Mouse (Mus musculus) embryonic facial prominence, embryonic 15.5 days (tissue): ENCODE measurements at regions not wholly inside any gene's neighbourhood (a gene's known extent, or its start where the extent isn't known, plus 50 kb on each side); places are given as distances from the start of the nearest gene placed in this dataset.

Experiments used
- ATAC-seq: fragments of 200-750 bp; cut with Nextera tagmentation; 2 replicates; pipeline ENCODE4 v1.8.0; 2017; ENCODE audit warnings: low read depth, moderate TSS enrichment; ENCODE audit not compliant: insufficient number of reproducible peaks, low FRiP score, low TSS enrichment
- H3K27ac ChIP-seq: fragments of 300-500 bp; sonication (generic); replicated peaks from 2 replicates; pipeline ENCODE4 v1.5.1; 2015; ENCODE audit warnings: mild to moderate bottlenecking, inconsistent platforms
- H3K27me3 ChIP-seq: fragments of 300-500 bp; sonication (generic); 2 replicates; pipeline ENCODE4 v1.6.1; 2015; ENCODE audit warnings: inconsistent platforms
- H3K36me3 ChIP-seq: fragments of 300-500 bp; sonication (generic); 2 replicates; pipeline ENCODE4 v1.6.1; 2015; ENCODE audit warnings: mild to moderate bottlenecking, inconsistent platforms
- H3K4me1 ChIP-seq: fragments of 300-500 bp; sonication (generic); 2 replicates; pipeline ENCODE4 v1.6.1; 2015; ENCODE audit warnings: inconsistent platforms
- H3K4me2 ChIP-seq: fragments of 300-500 bp; sonication (generic); replicated peaks from 2 replicates; pipeline ENCODE4 v1.6.1; 2015; ENCODE audit warnings: mild to moderate bottlenecking, inconsistent platforms
- H3K4me3 ChIP-seq: fragments of 300-500 bp; sonication (generic); replicated peaks from 2 replicates; pipeline ENCODE4 v1.5.1; 2015; ENCODE audit warnings: mild to moderate bottlenecking, inconsistent platforms
- H3K9ac ChIP-seq: fragments of 300-500 bp; sonication (generic); 2 replicates; pipeline ENCODE4 v1.6.1; 2015; ENCODE audit warnings: inconsistent platforms
- H3K9me3 ChIP-seq: fragments of 300-500 bp; sonication (generic); replicated peaks from 2 replicates; pipeline ENCODE4 v1.6.1; 2016; ENCODE audit warnings: inconsistent platforms
- WGBS: fragments of 180-500 bp; shearing (Covaris S2); methylation state at CpG from one replicate; pipeline ENCODE4 v1.1.7; 2015; 5-methylcytosine and 5-hydroxymethylcytosine counted together

DNA sequence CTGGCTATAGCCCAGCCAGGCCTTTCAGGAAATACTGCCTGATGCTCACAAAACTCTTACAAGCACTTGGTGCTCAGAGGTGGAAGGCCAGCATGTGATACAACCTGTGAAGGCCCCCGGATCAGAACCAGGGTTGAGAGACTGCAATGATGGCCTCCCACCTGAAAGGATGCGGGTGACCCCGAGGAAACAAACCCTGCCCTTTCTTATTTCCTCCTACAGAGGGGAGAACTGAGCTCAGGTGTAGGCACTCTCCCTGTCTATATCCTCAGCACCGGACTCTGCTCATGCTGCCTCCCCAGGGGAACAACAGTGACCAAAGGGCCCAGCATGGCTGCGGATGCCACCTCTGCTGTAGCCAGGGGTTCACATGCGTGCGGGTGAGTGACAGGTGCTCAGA is 393.3 kb upstream of the Mgmt start:
- H3K4me1 ChIP-seq = peaks cover 34% of the 10 kb centered on the region
- no peak overlapping the region for H3K27ac ChIP-seq
- H3K9ac ChIP-seq = no peak overlapping the region
- 91% methylated on average over 7 of the region's 7 CpGs for WGBS
- H3K27me3 ChIP-seq = peaks cover 9% of the 10 kb centered on the region; the same call in 1 of the 2 replicates
- no peak for ATAC-seq
- no peak overlapping the region for H3K4me3 ChIP-seq
- H3K4me2 ChIP-seq = no peak overlapping the region
- H3K36me3 ChIP-seq = no peaks in the 10 kb centered on the region
- no peaks in the 10 kb centered on the region for H3K9me3 ChIP-seq

DNA sequence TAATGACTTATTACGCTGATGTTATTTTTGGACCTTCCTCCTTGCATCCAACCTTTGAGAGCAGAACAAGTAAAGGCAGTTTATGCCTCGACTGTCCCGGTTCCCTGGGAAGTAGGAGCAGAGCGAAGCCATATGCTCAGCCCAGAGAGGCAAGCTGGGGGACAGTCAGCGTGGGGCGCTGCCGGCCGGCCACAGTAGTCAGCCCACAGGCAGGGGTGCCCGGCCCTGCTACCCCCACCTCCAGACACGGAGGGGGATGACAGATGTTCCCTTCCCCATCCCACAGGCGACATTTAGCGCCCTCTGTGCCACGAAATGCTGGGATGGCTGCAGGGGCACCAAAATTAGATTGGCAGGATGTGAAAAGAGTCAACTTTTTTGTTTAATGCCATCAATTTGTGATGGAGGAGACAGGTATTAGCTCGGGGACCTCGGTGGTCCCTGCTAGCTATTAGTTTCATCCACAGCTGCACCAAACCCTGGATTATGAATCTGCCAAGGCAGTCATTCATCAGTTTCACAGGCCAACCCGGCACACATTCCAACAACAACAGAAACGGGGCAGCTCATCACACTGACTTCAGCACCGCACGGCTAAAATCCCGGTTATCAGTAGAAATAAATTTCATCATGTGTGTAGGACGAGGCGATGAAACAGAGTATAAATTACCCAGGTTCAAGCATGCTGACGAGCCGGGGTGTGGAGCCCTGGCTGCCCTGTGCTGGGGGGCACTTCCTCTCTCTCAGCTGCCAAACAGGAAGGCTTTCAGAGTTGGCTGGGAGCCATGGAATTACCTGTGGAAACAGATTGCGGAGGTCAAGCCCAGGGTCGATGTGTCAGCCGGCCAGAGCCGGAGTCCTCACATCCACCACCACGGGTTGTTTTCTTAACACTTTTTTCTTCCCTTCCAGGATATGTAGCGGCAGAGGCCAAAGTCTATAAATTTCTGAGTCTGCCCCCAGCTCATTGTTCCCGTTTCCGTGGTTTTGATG is 392.3 kb upstream of the Mgmt start:
- no peak overlapping the region for H3K4me3 ChIP-seq
- H3K9ac ChIP-seq = no peak overlapping the region
- peaks cover 23% of the 10 kb centered on the region for H3K4me1 ChIP-seq
- ATAC-seq = no peak
- no peak overlapping the region for H3K4me2 ChIP-seq
- H3K36me3 ChIP-seq = no peaks in the 10 kb centered on the region
- H3K27ac ChIP-seq = no peak overlapping the region
- H3K9me3 ChIP-seq = no peaks in the 10 kb centered on the region
- 40% methylated on average over 32 of the region's 32 CpGs for WGBS
- H3K27me3 ChIP-seq = peaks cover 9% of the 10 kb centered on the region; the same call in 1 of the 2 replicates

- no peaks in the 10 kb centered on the region for H3K27me3 ChIP-seq
- H3K27ac ChIP-seq = no peak overlapping the region
- H3K9me3 ChIP-seq = no peaks in the 10 kb centered on the region
- no peaks in the 10 kb centered on the region for H3K36me3 ChIP-seq
- no peak overlapping the region for H3K9ac ChIP-seq
- H3K4me1 ChIP-seq = no peaks in the 10 kb centered on the region
- WGBS = 78% methylated on average over 6 of the region's 6 CpGs
- H3K4me3 ChIP-seq = no peak overlapping the region
- ATAC-seq = no peak
- no peak overlapping the region for H3K4me2 ChIP-seq
Observed at GRCm38 (mm10) chr7:136511389-136511788, 383.0 kb upstream of the Mgmt start.

DNA sequence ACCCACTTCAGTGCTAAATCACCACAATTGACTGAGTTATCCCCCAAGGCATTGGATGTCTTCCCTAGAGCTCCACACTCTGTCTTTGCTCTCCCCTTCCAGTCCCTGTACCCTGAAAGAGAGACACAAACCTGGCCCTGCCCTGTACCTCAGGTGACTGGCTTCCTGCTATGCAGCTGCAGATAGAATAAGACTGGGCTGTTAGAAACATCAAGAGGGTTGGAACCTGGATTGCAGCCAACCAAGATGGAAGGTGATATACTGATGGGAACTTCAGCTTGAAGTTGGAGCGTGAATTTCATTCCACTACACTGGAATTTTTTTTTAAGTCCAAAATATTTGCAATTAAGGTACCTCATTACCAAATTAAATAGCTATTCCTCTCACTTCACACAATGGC is 379.0 kb upstream of the Mgmt start:
- Histone ChIP-seq H3K27ac (no peak overlapping the region), H3K4me2 (no peak overlapping the region), H3K9ac (no peak overlapping the region), H3K4me1 (no peaks in the 10 kb centered on the region), H3K27me3 (no peaks in the 10 kb centered on the region), H3K36me3 (no peaks in the 10 kb centered on the region), H3K4me3 (no peak overlapping the region), H3K9me3 (no peaks in the 10 kb centered on the region)
- no peak for ATAC-seq
- WGBS = 53% methylated on average over 1 of the region's 1 CpGs

- ATAC-seq = no peak
- no peaks in the 10 kb centered on the region for H3K9me3 ChIP-seq
- no peaks in the 10 kb centered on the region for H3K27me3 ChIP-seq
- no peak overlapping the region for H3K9ac ChIP-seq
- no peak overlapping the region for H3K4me3 ChIP-seq
- H3K27ac ChIP-seq = no peak overlapping the region
- WGBS = 90% methylated on average over 9 of the region's 9 CpGs
- H3K4me1 ChIP-seq = no peaks in the 10 kb centered on the region
- H3K36me3 ChIP-seq = no peaks in the 10 kb centered on the region
- no peak overlapping the region for H3K4me2 ChIP-seq
Observed at GRCm38 (mm10) chr7:136525821-136526220, 368.6 kb upstream of the Mgmt start.

- WGBS = 73% methylated on average over 8 of the region's 8 CpGs
- H3K27me3 ChIP-seq = no peaks in the 10 kb centered on the region
- ATAC-seq = no peak; the same call in 1 of the 2 replicates
Observed at GRCm38 (mm10) chr7:136530006-136530785, 364.2 kb upstream of the Mgmt start.

DNA sequence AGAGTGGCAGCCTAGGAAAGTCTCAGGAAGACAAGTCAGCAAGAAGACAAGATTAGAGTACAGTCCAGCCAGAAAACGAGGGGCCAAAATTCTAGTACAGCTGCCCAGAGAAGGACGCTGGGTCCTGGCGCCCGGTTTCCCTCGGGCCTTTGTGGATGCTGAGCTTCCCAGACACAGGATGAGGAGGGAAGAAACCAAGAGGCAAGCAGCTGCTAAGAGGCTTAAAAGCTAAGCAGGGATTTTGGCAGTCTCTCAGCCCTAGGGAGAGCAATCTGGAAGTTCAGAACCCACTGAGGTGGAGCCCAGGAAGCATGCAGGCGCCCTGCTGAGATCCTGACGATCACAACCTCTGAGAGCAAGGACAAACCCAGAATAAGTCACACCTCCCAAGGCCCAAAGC is 363.1 kb upstream of the Mgmt start:
- H3K9me3 ChIP-seq = no peaks in the 10 kb centered on the region
- 0 out of 2 replicates have a peak, but pooled peaks cover under 1% of the 10 kb centered on the region for H3K4me1 ChIP-seq
- H3K9ac ChIP-seq = no peak overlapping the region
- WGBS = 53% methylated on average over 7 of the region's 7 CpGs
- H3K4me2 ChIP-seq = no peak overlapping the region
- no peaks in the 10 kb centered on the region for H3K36me3 ChIP-seq
- no peaks in the 10 kb centered on the region for H3K27me3 ChIP-seq
- no peak overlapping the region for H3K27ac ChIP-seq
- ATAC-seq = no peak
- H3K4me3 ChIP-seq = no peak overlapping the region

More at GRCm38 (mm10) chr7:136530006-136530785, 364.2 kb upstream of the Mgmt start:
- Histone ChIP-seq H3K4me1 (no peaks in the 10 kb centered on the region), H3K9ac (no peak overlapping the region), H3K36me3 (no peaks in the 10 kb centered on the region), H3K9me3 (no peaks in the 10 kb centered on the region), H3K4me3 (no peak overlapping the region), H3K4me2 (no peak overlapping the region), H3K27ac (no peak overlapping the region)

- Histone ChIP-seq H3K4me1 (peaks cover 8% of the 10 kb centered on the region; the same call in 1 of the 2 replicates), H3K36me3 (no peaks in the 10 kb centered on the region), H3K27ac (no peak overlapping the region), H3K4me2 (no peak overlapping the region), H3K9me3 (no peaks in the 10 kb centered on the region), H3K4me3 (no peak overlapping the region), H3K27me3 (peaks cover 6% of the 10 kb centered on the region; the same call in 1 of the 2 replicates), H3K9ac (no peak overlapping the region)
- ATAC-seq = no peak
Observed at GRCm38 (mm10) chr7:136541876-136542655, 352.3 kb upstream of the Mgmt start.

DNA sequence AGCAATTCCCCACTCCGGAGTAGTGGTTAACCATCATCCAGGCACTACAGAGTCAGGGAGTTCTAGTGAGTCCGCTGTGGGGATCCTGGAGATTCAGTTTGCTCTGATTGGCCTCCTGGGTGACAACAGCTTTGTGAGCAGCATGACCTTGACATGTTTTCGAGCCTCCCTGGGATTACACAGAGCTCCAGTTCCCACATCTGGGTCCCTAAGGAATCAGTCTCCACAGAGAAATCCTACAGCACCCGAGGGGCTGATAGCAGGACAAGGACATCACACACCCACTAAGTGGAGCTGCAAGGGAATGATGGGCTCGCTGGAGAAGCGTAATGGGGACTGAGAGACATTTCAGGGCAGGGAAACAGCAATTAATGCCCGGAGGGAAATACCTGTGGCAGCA is 351.5 kb upstream of the Mgmt start:
- Histone ChIP-seq H3K9ac (no peak overlapping the region), H3K4me1 (peaks cover 8% of the 10 kb centered on the region; the same call in 1 of the 2 replicates), H3K27ac (no peak overlapping the region), H3K4me3 (no peak overlapping the region), H3K4me2 (no peak overlapping the region), H3K36me3 (no peaks in the 10 kb centered on the region), H3K27me3 (peaks cover 6% of the 10 kb centered on the region; the same call in 1 of the 2 replicates), H3K9me3 (no peaks in the 10 kb centered on the region)
- 67% methylated on average over 7 of the region's 7 CpGs for WGBS
- 0 out of 2 replicates have a peak, but pooled peaks have one; percentile 47 for ATAC-seq

DNA sequence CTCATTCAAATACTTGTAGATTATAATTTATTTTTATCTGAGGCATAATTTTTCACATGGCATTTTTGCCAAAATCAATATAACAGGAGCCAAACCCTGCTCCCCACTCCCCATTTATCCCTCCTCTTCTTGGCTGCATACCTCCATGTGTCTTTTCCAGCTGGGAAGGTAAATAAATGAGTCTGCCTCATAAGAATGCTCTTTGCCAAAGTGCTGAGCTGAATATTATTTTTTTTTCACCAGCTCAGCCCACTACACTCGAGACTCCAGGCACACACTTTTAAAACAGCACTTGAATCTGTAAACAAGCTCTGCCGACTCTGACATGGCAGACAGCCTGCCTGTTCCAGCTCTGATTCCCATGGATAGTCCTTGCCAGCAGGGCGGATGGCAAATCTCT is 346.6 kb upstream of the Mgmt start:
- H3K27me3 ChIP-seq = peaks cover 6% of the 10 kb centered on the region; the same call in 1 of the 2 replicates

More for the DNA sequence above, 346.6 kb upstream of the Mgmt start:
- Histone ChIP-seq H3K4me1 (peaks cover 8% of the 10 kb centered on the region; the same call in 1 of the 2 replicates), H3K4me3 (no peak overlapping the region), H3K9me3 (no peaks in the 10 kb centered on the region), H3K9ac (no peak overlapping the region), H3K36me3 (no peaks in the 10 kb centered on the region), H3K4me2 (no peak overlapping the region), H3K27ac (no peak overlapping the region)
- 41% methylated on average over 3 of the region's 3 CpGs for WGBS
- ATAC-seq = no peak
